Mouse (Mus musculus) gastrocnemius, adult 2 months (tissue): ENCODE measurements around the gene Pate2. TPM values are rescaled to one million over a fixed set of nuclear protein-coding genes. Genes with fewer than 3 reads are reported as not detected.

Experiments
- DNase-seq: peaks from one replicate; pipeline ENCODE4 v3.0.0; 2022
- H3K27ac ChIP-seq: fragments of 200-600 bp; 2 replicates; pipeline ENCODE4 v1.8.1; 2022; ENCODE audit warnings: mild to moderate bottlenecking
- H3K4me3 ChIP-seq: fragments of 200-600 bp; 2 replicates; pipeline ENCODE4 v1.8.1; 2022; ENCODE audit warnings: mild to moderate bottlenecking, moderate library complexity
- CTCF ChIP-seq: fragments of 200-600 bp; IDR thresholded peaks from 2 replicates; pipeline ENCODE4 v1.8.1; 2022; ENCODE audit warnings: antibody characterized with exemption, mild to moderate bottlenecking, moderate library complexity
- intact Hi-C: fragments of 180-260 bp; cut with DNase I; formaldehyde crosslinking; loops from one replicate; pipeline ENCODE4 v1.15.1; 2025
- long read RNA-seq, 2 experiments: library from polyadenylated mRNA; stranded (forward); transcript quantifications; one replicate each; pipeline ENCODE4 v2.0.0; 2021
- total RNA-seq, 2 experiments: library from RNA; stranded (reverse); gene quantifications; 2 replicates each; pipeline ENCODE4 v1.2.3; 2021

Gene Pate2
- total RNA-seq = not detected
- long read RNA-seq, experiment 1 = 0 reads
- long read RNA-seq, experiment 2 = 0 reads

DNA sequence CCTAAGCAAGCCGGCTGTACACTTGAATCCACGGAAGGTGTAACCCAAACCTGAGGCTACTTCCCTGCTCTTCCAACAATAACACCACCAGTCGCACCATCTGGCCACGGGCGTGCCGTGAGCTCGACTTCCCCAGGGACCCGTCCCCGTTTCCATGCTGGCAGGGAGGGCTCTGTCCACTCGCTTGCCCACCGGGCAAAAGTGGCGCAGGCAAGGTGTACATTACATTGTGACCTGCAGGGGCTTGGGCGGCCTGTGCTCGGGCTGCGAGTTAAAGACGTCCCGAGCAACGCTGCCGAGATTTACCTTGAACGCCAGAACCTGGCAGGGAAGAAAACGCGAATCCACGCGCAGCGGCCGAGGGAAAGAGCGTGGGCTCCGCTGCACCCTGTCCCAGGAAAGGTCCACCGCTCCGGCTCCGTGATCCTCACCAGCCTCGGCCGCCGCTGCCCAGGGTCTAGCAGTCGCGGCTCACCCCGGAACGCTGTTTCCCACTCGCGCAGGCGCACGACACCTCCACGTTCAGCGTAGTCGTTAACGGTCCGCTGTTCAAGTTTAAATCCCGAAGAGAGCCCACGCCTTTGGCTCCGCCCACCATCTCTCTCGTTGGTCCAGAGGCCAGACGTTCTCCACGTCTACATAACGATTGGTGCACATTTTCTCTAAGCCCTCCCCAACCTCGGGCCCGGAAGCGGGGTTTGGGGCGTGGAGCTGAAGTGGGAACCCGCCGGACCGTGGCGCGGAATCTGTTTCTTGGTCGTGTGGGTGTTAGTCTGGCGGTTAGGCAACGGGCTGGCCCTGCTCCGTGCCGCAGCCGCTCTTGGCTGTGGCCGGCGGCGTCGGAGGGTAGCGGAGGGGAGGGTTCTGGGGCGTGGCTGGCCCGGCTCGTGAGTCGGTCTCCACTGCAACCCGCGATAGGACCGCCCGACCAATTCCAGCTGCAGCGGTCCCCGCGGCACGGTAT is at the start of gene Pate2, which contains the start of gene Hyls1:
TSS of gene Pate2 (plus strand) at position 714 of the 964 bp plus-strand sequence.
TSS of gene Hyls1 (minus strand) at position 828 of the 964 bp plus-strand sequence.
- H3K27ac ChIP-seq = peak within 1 kb of the TSS; percentile 92
- H3K4me3 ChIP-seq = peak within 1 kb of the TSS; percentile 98
- TF ChIP-seq CTCF = peak; percentile 27; the same call in 1 of the 2 replicates
- intact Hi-C loops = no loop called here
- peak; percentile 95 for DNase-seq

DNA sequence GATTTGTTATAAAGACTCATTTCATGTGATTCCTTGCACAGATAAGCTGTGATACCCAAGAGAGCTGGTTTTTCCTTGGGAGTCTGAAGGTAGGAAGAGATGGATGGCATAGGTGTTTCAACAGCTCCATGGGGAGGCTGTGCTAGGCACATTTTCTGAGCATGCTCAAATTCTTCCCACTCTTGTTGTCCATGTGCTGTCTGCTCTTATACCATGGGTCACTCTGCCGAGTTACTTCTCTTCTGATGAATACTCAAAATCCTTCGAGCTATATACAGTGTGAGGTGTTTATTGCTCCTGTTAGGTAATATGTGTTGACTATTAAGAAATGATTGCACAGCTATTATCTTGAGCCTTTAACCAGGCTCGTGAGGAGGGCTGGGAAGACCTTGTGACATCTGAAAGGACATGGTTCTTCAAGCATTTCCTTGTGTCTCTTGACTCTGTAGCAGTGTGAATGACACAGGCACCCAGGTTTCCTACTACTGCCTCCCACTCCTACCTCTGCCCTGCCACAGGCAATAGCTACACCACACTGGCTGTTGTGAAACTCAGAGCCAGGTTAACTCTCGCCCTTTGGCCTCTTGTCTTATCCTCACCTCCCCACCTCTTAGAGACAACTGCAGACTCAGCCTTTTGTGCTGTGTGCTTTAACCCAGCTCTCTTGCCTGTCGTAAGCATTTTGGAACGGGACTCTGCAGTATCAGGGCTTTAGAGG is 49.3 kb upstream of the Pate2 start:
- TF ChIP-seq CTCF = no peak
- no peak overlapping the region for H3K27ac ChIP-seq
- H3K4me3 ChIP-seq = no peak overlapping the region
- no peak for DNase-seq
- intact Hi-C loops = loop anchor here (5.0 kb wide), 1 partner anchor 98 kb away; the partner anchor contains the start of gene Cdon

DNA sequence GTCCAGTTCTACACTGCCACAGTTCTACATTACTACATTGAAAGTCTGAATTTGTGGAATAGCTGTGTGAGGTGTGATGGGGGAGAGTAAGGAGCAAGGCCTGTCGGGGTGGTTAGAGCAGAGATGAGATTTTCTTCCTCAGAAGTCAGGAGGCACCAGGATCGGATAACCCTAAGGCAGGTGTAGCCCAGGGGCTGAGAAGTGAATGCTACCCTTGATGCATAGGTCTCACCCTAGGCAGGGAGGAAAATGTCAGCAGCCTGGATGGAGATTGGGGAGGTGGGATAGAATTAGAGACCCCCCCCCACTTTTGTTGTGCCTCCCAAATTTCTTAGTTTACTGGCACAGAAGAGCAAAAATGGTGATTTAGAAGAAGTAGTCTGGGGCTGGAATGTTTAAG is 47.8 kb upstream of the Pate2 start:
- intact Hi-C loops = loop anchor here (5.0 kb wide), 1 partner anchor 100 kb away; the partner anchor contains the start of gene Cdon
- no peak for DNase-seq
- H3K4me3 ChIP-seq = no peak overlapping the region
- TF ChIP-seq CTCF = no peak
- H3K27ac ChIP-seq = no peak overlapping the region

- intact Hi-C loops = loop anchor here (5.0 kb wide), 1 partner anchor 101 kb away; the partner anchor contains the start of gene Cdon
- no peak for DNase-seq
- TF ChIP-seq CTCF = no peak
- Histone ChIP-seq H3K27ac (peak overlapping the region; percentile 67; the same call in 1 of the 2 replicates), H3K4me3 (no peak overlapping the region)
Observed at GRCm38 (mm10) chr9:35522821-35523515, 47.1 kb upstream of the Pate2 start.

DNA sequence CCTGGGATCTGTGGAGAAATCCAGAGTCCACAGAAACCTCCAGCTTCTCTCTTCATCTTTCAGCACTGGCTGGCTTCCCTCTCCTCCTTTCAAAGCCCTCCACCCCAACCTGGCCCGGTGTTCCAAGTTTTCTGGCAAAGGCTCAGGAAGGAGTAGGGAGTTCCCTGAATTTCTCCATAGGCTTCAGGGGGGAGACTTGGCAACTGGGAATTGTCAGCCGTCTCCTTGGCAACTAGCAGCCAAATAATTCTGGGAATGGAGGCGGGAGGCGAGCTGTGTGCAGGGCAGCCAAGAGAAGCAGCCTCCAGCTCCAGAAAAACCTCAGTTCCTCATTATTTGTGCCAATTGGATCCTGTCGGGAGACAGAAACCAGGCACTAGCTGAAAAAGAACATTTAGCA is 46.5 kb upstream of the Pate2 start:
- Histone ChIP-seq H3K27ac (peak overlapping the region; percentile 67), H3K4me3 (peak overlapping the region; percentile 15; the same call in 1 of the 2 replicates)
- no peak for TF ChIP-seq CTCF
- intact Hi-C loops = loop anchor here (5.0 kb wide), 1 partner anchor 101 kb away; the partner anchor contains the start of gene Cdon
- peak; percentile 59 for DNase-seq

DNA sequence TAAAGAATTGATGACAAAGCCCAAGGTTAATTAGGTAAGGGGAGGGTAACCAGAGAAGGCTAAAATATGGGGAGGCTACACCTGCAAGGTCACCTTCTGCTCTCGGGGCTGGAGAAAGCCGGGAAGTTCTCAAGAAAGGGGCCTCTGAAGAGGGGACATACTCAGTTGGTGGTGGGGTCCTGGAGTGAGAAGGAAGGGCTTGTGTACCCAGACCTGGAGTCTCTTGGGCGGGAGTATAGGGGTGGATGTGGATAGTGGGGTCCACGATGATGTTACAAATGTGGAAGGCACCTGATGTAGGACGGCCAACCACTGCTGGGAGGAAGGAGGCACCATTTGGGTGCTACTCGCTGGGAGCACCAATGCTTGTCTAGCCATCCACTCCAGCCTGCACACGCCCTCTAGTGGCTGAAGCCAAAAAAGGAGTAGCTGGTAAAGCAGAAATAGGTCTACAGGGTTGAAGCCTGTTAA is 46.1 kb upstream of the Pate2 start:
- intact Hi-C loops = loop anchor here (1.0 to 5.0 kb wide), 2 partner anchors 102 to 242 kb away; partner anchors contain the start of gene Cdon
- peak; percentile 79 for DNase-seq
- peak; percentile 92 for TF ChIP-seq CTCF
- peak overlapping the region; percentile 15; the same call in 1 of the 2 replicates for H3K4me3 ChIP-seq
- H3K27ac ChIP-seq = peak overlapping the region; percentile 67

GRCm38 (mm10) chr9:35529141-35529540 is 40.9 kb upstream of the Pate2 start:
- intact Hi-C loops = no loop called here
- no peak for DNase-seq
- TF ChIP-seq CTCF = no peak
- Histone ChIP-seq H3K27ac (no peak overlapping the region), H3K4me3 (no peak overlapping the region)

GRCm38 (mm10) chr9:35529796-35530195 is 40.3 kb upstream of the Pate2 start:
- Histone ChIP-seq H3K4me3 (no peak overlapping the region), H3K27ac (no peak overlapping the region)
- no peak for TF ChIP-seq CTCF
- intact Hi-C loops = no loop called here
- DNase-seq = no peak

DNA sequence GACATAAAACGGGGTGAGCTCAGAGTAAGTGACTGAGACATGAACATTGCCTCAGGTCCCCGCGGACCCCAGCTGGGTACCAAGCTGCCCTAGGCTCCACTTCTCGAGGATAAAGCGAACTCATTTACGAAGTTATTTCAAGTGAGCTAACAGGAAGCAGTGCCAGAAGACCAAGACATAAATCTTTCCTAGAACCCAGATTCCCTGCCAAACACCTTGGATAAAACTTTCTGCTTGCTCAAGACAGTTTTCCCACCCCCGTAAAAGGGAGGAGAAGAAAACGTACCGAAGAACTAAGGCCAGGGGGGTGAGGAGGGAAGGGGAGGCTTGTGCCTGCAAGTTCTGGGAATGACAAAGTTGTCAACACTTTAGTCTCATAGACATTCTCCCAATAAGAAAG is 36.8 kb upstream of the Pate2 start:
- intact Hi-C loops = no loop called here
- H3K27ac ChIP-seq = no peak overlapping the region
- no peak for TF ChIP-seq CTCF
- H3K4me3 ChIP-seq = no peak overlapping the region
- DNase-seq = no peak

GRCm38 (mm10) chr9:35535110-35535509 is 35.0 kb upstream of the Pate2 start:
- no peak for DNase-seq
- no peak overlapping the region for H3K4me3 ChIP-seq
- TF ChIP-seq CTCF = peak; percentile 91
- no peak overlapping the region for H3K27ac ChIP-seq
- intact Hi-C loops = loop anchor here (1.0 kb wide), 1 partner anchor 253 kb away; no protein-coding TSS in a partner anchor

DNA sequence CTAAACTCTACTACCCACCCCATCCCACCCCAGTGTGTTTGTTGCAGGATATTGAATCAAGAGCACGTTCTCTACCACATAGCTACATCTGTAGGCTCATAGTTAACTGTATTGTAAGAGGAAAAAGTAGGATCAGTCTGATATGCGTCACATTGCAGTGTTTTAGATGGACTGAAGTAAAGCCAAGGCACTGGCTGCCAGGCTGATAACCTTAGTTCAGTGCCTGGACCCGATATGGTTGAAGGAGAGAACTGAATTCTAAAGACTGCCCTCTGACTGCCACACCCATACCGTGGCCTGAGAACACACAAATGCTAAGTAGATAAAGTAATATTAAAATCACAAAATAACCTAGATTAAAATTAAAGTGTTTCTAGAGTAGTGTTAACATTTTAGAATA is 34.2 kb upstream of the Pate2 start:
- H3K4me3 ChIP-seq = no peak overlapping the region
- intact Hi-C loops = loop anchor here (1.0 kb wide), 1 partner anchor 254 kb away; no protein-coding TSS in a partner anchor
- TF ChIP-seq CTCF = no peak
- no peak overlapping the region for H3K27ac ChIP-seq
- DNase-seq = no peak
